Mouse (Mus musculus) liver, postnatal 0 days (tissue): Measurements from ENCODE around the gene Srl.

Experiments used
- CTCF ChIP-seq: sonication (generic); IDR thresholded peaks from 2 replicates; pipeline ENCODE4 v1.5.1; 2016; ENCODE audit warnings: antibody characterized with exemption, low read depth
- EP300 ChIP-seq: IDR thresholded peaks from 2 replicates; pipeline ENCODE4 v1.6.1; 2016; ENCODE audit warnings: antibody characterized with exemption, low read depth, mild to moderate bottlenecking

- TF ChIP-seq CTCF = no peak
- TF ChIP-seq EP300 = no peak
Observed at GRCm38 (mm10) chr16:4514383-4514782, 27.2 kb downstream of the Srl start.
